Mouse (Mus musculus) lung, postnatal 25 days (tissue): ENCODE measurements around the gene Mau2.
"Not testable (repeated sequence)": the region's sequence is repeated elsewhere in the genome, so short reads cannot be mapped to it uniquely, and the experiment has no call there.

Experiments
- DNase-seq: peaks from one replicate; pipeline ENCODE4 v3.0.0; 2022; ENCODE audit warnings: low spot score

Mau2 gene

GRCm38 (mm10) chr8:70023596-70023995 is 18.9 kb downstream of the Mau2 start:
- no peak for DNase-seq

- DNase-seq = no peak
Observed at GRCm38 (mm10) chr8:70015017-70015416, 27.5 kb downstream of the Mau2 start.

- no peak for DNase-seq
Observed at GRCm38 (mm10) chr8:70012763-70013162, 29.8 kb downstream of the Mau2 start.

GRCm38 (mm10) chr8:70012350-70012749 is 30.2 kb downstream of the Mau2 start:
- no peak for DNase-seq

- DNase-seq = not testable (repeated sequence)
Observed at GRCm38 (mm10) chr8:70010796-70011195, 31.7 kb downstream of the Mau2 start.

GRCm38 (mm10) chr8:70005178-70005577 is 37.4 kb downstream of the Mau2 start:
- DNase-seq = peak; percentile 82

- DNase-seq = no peak
Observed at GRCm38 (mm10) chr8:70004345-70004744, 38.2 kb downstream of the Mau2 start.

- DNase-seq = no peak
Observed at GRCm38 (mm10) chr8:70003204-70003657, 39.3 kb downstream of the Mau2 start.

GRCm38 (mm10) chr8:70001892-70002191 is 40.7 kb downstream of the Mau2 start:
- DNase-seq = not testable (repeated sequence)

- peak; percentile 92 for DNase-seq
Observed at GRCm38 (mm10) chr8:70001176-70001891, 41.2 kb downstream of the Mau2 start.

- no peak for DNase-seq
Observed at GRCm38 (mm10) chr8:70000226-70000625, 42.3 kb downstream of the Mau2 start.

GRCm38 (mm10) chr8:69999236-69999635 is 43.3 kb downstream of the Mau2 start:
- DNase-seq = no peak

- no peak for DNase-seq
Observed at GRCm38 (mm10) chr8:69998706-69999105, 43.8 kb downstream of the Mau2 start.

- no peak for DNase-seq
Observed at GRCm38 (mm10) chr8:69996589-69997285, 45.8 kb downstream of the Mau2 start.

GRCm38 (mm10) chr8:69995776-69996588 is 46.6 kb downstream of the Mau2 start, which contains the start of gene Gatad2a:
Gene Gatad2a (minus strand): TSS chr8:69996384.
- DNase-seq = peak; percentile 100

GRCm38 (mm10) chr8:69995422-69995775 is 47.1 kb downstream of the Mau2 start:
- no peak for DNase-seq

GRCm38 (mm10) chr8:69988936-69989335 is 53.6 kb downstream of the Mau2 start:
- DNase-seq = not testable (repeated sequence)

- DNase-seq = peak; percentile 31
Observed at GRCm38 (mm10) chr8:69987744-69988143, 54.8 kb downstream of the Mau2 start.

- DNase-seq = no peak
Observed at GRCm38 (mm10) chr8:69984876-69985553, 57.5 kb downstream of the Mau2 start.

GRCm38 (mm10) chr8:69978456-69978855 is 64.1 kb downstream of the Mau2 start:
- no peak for DNase-seq

GRCm38 (mm10) chr8:69974806-69975205 is 67.7 kb downstream of the Mau2 start:
- DNase-seq = no peak

GRCm38 (mm10) chr8:69974194-69974614 is 68.3 kb downstream of the Mau2 start:
- peak; percentile 95 for DNase-seq
